Mouse (Mus musculus) layer of hippocampus, adult 8-10 months (tissue): ENCODE measurements around the gene Rab11a. TPM values are rescaled to one million over a fixed set of nuclear protein-coding genes. Genes with fewer than 3 reads are reported as not detected.
"Not testable (repeated sequence)": the region's sequence is repeated elsewhere in the genome, so short reads cannot be mapped to it uniquely, and the experiment has no call there.

Experiments
- DNase-seq, 2 experiments: peaks; one replicate each; pipeline ENCODE4 v3.0.0; 2022; ENCODE audit warnings: low spot score in 2 of 2
- total RNA-seq, 4 experiments: library from RNA; stranded (reverse); gene quantifications; 2 replicates each; pipeline ENCODE4 v1.2.4; 2022

Rab11a gene
- total RNA-seq, 4 experiments from 2014 or later = 232 to 262 (median 241) TPM

DNA sequence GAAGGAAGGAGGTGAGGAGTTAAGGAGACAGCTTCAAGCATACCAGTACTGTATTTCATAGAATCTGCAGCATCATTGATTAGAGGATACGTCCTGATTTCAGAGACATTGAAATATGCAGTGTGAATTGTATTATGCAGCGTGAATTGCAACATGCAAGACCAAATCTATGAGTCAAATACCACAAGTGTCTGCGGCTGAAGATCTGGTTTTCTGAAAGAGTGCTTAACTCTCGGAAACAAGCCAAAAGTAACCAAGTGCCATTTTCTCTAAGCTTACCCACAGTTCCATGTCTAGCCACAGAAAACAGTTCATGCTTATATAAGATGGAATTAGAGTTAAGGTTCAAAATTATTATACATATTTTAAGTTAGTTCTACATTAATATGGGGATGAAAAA, 10.2 kb upstream of the Rab11a start:
- DNase-seq = no peak

DNA sequence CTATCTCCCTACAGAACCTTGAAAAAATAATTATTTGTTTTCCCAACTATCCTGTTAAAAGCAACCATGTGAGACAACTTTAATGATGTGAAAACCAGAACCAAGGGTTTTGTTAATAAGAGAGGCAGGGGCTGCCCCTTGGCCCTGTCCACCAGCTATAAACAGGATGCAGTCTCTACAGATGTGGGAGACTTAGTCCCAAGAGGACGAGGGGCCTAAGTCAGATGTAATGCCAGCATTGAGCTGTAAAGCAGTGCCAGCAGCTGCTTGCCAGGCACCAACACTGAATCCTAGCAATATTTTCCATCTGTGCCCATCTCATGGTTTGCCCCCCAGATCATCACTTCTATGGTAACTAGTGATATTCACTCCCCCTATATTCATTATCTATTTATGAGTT, 4.9 kb upstream of the Rab11a start:
- DNase-seq = no peak

DNA sequence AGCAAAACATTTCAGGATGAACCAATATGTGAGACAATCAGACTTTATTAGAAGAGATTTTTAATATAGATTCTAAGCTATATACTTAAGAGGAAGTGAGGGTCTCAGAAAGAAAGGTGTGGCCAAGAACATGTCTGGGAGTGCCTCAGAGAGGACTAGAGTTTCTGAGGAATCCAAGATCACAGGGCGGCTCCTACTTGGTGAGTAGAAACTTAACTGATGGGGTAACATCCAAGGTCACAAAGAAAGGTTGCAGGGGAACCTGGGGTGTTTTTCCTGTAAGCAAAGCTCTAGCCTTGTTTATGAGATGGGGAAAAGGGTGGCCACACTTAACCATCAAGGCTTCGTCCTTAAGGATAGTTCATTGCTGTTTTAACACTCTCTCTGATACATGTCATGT, 1.4 kb upstream of the Rab11a start:
- no peak for DNase-seq

DNA sequence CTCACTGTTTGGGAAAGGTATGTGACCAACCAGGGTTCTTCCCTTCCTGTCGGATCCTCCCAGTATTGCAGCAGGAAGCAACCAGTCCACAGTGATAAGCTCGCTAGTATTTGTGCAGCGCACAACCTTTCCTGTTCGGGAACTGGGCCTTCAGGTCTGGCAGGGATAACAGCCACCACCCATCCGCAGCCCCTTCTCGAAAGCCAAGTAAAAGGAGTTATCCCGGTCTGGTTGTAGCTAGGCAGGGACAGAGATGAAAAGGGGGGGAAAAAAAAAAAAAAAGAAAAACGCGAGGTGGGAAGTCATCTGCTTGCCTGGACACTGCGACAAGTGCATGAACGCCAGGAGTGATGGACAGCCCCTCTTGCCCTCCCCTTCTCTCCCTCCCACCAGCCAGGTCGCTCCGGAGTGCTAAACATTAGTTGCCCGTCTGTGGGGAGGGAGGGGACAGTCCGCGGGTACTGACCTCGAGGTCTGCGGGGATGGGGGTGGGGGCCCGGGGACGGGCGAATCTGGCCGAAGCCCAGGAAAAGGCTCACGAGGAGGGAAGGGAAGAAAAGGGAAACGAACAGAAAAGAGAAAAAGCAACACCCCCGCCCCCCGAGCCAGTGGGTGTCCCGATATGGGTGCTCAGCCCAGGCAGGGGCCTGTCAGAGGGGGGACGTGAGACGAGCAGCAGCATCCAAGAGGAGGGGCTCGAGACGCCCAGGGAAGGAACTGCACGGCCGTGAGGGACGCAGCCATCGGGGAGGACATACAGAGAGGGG, 736 bp downstream of the Rab11a start:
- DNase-seq = peak; percentile 39 to 40

DNA sequence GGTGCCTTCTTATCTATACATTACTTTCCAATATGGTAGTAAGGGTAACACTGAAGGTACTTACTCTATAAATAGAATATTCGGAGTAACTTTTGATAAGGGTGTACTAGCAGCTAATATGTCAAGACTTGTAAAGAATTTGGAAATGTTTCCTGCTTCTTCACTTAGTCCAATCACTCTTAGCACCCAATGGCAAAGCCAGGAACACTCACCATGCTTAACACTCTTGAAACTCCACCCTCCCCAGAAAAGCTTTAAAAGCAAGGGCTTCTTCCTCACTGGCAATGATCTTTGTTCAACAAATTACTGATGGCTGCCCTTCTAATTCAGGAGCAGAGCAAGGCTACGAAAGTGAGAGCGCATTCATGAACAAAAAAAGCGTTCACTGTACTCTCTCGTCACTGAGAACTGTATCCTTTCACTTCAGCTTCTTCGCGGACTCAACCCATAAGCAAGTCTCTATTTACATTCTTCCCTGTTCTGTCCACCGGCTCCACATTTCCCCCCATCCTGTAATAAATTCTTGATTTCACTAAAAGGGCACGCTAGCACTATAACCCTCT, 1.4 kb downstream of the Rab11a start:
- no peak for DNase-seq

DNA sequence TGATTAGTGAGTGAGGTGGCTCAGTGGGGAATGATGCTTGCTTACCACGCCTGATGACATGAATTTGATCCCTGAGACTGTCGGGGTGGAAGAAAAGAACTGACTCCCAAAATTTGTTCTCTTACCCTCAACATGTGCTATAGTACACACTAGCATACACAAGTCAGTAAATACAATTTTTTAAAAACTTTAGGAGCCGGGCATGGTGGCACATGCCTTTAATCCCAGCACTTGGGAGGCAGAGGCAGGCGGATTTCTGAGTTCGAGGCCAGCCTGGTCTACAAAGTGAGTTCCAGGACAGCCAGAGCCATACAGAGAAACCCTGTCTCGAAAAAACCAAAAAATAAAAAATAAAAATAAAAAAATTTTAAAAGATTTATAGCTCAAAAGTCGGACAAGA, 2.6 kb downstream of the Rab11a start:
- not testable (repeated sequence) for DNase-seq

DNA sequence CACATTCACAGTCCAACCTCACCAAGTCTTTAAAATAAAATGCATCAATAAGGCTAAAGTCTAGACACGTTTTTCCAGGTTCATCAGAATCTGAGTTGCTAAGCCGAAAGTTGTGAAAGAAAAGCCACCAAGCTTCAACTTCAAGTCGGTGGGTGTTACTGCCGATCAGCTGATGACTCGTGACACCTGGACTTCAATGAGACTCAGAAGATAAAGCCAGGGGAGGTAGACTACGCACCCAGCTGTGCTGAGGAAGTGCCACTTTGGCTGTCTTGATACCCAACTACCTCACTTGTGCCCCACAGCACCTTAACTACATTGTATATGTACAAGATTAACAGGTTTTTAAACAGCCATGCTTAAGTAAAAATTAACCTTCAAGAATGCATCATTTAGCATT, 3.4 kb downstream of the Rab11a start:
- no peak for DNase-seq

DNA sequence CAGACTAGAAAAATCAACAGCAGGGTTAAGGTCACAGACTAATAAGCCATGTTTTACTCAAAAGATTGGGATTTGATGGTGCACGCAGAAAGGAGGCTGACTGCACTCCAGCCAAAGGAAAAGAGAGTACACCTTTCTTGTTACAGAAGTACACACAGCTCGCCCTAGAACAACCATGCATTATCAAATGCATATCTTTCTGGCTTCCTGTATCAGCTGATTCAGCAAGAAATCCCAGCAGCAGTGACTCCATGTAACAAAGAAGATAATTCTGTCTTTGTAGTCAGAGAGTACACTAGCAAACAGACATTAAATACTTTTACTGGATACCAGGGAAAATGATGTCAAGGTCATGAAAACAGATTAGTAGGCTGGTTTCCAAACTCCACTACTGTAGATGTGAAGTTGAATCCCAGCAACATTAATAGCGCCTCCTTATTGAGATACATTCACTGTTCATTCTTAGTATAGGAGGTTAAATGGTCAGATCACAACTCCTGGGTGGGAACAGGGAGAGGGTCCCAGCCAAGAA, 6.5 kb downstream of the Rab11a start:
- no peak for DNase-seq

DNA sequence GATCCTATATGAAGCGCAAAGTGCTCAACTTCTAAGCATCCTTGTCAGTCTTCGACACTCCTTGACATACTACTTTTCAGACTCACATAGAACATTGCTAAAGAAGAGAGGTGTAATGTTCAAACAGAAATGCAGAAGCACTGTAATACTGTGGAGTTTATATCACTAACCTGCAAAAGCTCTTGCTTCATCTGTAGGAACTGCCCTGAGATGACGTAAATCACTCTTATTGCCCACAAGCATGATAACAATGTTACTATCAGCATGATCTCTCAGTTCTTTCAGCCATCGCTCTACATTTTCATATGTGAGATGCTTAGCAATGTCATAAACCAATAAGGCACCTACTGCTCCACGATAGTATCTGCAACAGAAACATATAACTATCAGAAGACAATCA, 11.1 kb downstream of the Rab11a start:
- DNase-seq = no peak

DNA sequence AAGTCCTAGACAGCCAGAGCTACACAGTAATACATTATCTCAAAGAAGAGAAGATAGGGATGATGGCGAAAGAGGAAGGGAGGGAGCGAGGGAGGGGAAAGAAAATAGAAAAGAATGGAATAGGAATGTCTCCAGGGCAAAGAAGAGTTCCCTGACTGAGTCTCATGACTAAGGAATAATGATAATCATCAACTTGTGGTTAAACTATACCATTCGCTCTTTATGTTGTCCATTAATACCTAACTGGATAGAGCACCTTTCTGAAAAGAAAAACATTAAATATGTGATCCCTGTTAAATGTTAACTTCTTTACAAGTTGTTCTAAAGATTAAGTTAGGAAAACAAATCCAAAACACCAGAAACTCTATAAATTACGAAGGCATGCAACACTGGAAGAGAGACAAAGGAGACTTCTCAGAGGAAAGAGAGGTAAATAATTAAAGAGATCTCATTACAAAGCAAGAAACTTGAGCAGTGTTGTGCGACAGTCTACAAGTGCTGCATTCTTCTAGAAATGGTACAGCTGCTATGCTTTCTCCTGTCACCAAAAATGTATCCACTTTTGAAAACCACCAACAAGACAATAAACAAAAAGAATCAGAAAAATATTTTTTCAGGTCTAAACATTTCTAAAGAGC, 17.9 kb downstream of the Rab11a start:
- DNase-seq = no peak

DNA sequence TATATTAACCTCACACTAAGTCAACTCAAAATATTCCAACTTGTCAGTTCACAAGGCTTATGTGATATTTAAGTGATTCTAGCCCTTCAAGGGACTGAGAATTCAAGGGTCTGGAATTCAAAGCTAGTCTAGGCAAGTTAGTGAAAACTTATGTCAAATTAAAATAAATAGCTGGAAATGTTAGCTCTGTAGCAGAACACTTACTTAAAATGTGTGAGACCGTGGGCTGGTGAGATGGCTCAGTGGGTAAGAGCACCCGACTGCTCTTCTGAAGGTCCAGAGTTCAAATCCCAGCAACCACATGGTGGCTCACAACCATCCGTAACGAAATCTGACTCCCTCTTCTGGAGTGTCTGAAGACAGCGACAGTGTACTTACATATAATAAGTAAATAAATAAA, 27.3 kb downstream of the Rab11a start:
- DNase-seq = not testable (repeated sequence)

DNA sequence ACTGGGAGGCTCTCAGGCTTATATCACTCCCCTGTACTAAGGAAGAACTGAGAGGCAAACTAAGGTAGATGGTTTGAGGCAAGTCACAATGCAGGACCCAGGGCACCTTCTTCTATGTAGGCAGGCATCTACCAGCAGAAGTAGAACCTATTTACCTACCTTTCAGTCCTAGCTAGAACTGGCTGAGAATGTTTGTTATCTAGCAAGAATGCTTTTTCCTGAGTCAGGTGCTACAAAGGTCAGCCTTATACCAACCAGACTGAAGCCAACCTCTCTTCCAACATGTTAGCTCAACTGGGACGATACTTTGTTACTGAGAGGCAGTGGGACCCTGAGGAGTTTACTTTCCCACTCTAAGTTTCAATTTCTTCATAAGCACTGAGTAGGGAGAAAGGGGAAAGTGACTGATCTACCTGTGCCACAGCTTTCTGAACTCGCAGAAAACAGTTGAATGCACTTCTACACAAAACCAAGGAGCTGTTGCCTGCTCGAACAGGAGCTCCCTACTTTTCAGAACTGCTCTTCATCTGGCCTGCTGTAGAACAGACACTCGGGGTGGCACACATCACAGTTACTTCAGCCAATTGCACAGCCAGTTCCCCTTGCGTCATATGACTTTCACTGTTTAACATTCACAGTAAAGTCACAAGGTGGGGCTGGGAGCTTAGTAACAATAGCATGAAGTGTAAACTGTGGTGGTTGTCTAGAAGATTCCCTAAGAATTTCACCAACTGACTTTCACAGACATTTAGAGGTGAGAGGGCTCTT, 33.3 kb downstream of the Rab11a start:
- no peak for DNase-seq

DNA sequence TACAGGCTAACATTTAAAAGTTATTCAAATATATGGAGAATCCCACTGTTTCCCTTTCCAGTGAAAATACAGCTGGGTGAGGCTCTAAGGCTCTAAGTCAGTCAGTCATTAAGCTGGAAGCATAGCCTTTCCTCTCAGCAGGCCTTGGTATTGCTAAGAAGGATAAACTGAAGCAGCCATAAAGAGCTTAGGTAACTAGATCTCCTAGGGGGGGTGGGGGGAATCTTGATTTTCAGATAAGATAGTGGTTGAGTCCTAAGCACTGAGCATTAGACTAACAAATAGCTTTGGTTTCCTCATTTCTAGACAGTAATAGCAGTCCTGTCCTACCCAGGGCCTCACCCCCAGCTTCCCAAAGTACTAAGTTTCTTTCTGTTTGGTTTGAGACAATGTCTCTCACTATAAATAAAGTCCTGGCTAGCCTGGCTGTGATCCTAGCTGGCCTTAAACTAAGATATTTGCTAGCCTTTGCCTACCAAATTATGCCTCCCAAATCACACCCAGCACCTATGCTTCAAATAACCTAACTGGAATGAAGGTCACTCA, 34.1 kb downstream of the Rab11a start:
- no peak for DNase-seq

DNA sequence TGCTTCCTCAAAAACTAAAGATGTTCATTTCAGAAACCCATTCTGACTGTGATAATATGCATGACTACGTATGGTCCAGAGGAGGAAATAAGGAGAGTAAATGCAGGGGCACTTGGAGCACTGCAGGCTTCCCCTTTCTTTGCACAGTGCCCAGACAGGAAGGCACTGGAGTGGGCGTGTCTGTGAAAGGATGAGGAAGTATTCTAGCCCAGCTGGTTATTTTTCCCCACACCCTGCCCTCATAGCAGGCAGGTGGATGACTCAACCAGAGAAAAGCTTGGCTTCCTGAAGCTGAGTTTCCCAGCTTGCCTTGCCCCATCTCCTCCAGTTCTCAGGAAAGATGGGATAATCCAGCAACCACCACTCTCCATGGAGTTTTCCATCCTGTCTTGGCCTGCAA, 34.6 kb downstream of the Rab11a start:
- DNase-seq = no peak

DNA sequence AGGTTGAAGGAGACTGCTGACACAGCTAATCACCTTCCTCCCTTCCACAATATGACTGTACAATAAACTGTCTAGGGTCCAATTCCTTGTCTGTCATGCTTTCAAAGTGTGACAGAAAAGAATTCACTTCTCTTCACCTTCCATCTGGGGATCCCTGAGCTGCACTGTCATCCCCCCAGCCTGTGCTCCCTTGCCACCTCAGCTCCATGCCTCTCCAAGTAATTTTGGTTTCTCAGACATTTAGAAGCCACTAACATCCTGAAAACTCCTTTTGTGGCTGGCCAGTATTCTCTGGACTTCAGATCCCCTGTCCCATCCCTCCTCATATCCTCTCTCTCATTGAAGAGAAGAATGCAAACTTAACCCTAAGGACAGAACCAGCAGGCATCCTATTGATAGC, 35.2 kb downstream of the Rab11a start:
- no peak for DNase-seq

DNA sequence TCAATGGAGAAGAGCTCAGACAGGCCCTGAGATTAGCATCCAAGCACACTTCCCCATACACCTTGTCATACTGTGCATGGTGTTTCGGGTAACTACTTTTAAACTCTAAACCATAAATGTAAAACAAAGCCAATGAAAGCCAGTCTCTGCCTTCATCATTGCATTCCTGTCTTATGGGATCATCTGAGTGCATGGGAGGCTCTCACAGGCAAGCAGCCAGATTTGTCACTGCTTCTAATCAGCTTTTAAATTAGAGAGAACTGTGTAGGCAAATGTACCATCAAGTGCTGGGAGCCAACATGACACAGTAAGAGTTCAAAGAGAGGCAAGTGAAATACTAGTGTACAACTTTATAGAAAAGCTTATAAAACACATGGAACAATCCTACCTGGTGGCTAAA, 35.9 kb downstream of the Rab11a start:
- peak in 1 of 2 experiments; percentile 67 for DNase-seq

DNA sequence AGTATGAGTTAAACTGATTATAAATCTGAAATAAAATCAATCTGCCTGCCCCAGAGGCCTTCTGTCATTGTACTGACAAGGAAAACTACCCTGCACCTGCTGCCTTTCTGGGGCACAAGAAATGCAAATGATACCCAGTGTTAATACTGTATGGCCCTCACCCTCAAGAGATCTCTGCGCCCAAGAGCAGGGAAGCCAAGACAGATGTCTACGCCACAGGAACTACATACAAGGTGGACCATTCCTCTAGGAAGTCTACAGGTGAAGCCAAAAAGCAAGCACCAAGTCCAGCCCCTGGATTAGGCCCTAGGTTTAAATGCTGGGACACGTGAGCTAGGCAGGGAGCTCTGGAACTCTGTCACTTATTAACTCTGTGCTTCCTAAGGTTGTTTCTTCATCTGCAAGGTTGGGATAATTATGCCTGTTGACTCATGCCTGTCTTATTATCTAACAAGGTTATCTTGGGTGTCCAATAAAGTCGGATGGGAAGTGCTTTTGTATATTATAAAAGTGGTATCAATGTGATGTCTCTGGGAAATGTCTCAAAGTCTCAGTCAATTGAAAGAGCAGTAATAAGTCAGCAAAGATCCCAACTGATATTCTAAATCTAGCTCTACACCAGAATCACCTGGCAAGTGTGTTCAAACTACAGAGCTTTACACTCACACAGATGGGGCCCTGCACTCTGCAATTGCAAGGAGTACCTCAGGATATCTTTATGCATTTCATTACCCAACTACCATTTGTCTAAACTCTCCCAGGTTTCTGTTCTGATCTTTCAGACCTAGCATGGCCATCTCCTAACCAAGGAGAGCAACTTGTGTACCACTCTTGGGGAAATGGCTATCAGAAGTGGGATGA, 36.9 kb downstream of the Rab11a start:
- no peak for DNase-seq

DNA sequence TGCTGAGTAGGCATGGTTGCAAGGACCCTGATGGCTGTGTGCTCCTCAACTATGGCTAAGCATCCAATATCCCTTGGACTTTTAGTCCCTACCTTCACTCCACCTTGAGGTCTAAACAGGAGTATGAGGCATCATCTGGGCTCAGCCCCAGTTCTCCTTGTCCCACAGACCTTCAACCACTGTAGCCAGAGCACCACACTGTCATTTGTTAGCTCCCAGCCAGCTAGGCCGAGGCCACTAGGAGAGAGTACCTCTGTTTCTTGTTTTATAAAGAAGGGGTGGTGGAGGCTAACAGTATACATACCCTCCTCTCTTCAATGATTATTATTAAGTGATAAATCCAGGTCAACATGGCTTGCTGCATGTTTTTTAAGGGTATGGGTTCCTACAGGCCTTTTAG, 39.0 kb downstream of the Rab11a start:
- DNase-seq = no peak

DNA sequence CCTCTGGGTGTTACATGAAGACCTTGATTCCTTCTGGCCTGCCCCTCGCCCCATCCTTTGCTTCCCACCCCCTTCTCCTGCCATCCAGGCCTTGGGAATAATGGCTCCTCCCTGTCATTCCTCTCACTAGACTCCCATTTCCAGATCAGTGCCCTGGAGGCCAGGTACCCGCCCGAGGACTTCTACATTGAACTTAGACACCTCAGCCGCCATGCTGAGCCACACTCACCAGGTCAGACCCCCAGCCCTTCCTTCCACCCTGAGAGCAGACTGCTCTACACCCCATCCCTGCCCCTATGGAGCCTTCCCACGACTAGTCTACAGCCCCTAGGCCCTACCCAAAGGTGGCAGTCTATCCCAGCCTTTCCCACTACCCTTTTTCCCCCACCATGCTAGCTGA, 39.9 kb downstream of the Rab11a start:
- no peak for DNase-seq

DNA sequence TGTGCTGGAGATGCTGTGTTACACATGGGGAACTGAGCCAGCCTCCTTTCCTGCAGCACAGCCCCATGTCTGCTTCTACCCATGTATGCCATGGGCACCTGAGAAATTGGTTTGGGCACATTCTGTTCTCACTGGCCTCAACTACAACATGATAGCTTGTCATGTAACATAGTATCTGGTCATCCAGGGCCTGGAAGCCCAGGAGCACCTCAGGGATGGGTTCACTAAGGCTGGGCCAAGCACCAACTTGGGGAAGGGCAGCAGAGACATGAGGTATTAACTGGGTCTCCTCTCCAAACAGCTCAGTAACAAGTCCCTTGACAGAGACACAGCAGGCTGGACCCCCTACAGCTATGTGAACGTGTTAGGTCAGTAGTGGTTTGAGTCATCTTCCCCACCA, 40.6 kb downstream of the Rab11a start:
- DNase-seq = no peak

DNA sequence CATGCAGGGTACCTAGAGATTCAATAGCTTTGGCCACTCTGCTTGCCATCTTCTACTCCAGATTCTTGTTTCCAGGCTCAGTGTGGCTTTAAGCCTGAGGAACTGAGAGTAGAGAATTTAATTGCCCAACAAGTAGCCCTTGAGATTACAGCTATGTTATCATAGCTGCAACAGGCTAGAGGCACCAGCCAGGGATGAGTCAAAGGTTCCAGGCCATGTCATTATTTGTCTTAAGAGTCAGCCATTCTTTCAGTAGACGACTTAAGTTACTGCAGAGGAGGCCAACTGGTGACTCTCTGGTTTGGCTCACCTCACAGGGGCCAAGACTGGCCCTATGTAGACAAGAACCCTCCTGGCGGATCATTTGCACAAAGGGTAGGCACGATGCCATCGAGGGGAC, 41.2 kb downstream of the Rab11a start:
- DNase-seq = no peak
